Mouse (Mus musculus) stomach, postnatal 0 days (tissue): Measurements from ENCODE around the gene Slc30a7. TPM values are rescaled to one million over a fixed set of nuclear protein-coding genes. Genes with fewer than 3 reads are reported as not detected.

Source experiments
- ATAC-seq: fragments of 200-750 bp; cut with Nextera tagmentation; 2 replicates; pipeline ENCODE4 v1.8.0; 2017; ENCODE audit not compliant: low FRiP score, low TSS enrichment
- DNase-seq: peaks from one replicate; pipeline ENCODE4 v3.0.0-alpha.2; 2016; ENCODE audit warnings: low spot score
- H3K27ac ChIP-seq: fragments of 300-500 bp; sonication (generic); replicated peaks from 2 replicates; pipeline ENCODE4 v1.5.1; 2014; ENCODE audit warnings: mild to moderate bottlenecking, control low read depth
- H3K27me3 ChIP-seq: fragments of 300-500 bp; sonication (generic); 2 replicates; pipeline ENCODE4 v1.6.1; 2014; ENCODE audit warnings: low read length; ENCODE audit not compliant: control insufficient read depth, insufficient read depth
- H3K36me3 ChIP-seq: fragments of 300-500 bp; sonication (generic); 2 replicates; pipeline ENCODE4 v1.6.1; 2014; ENCODE audit warnings: low read length, mixed read lengths; ENCODE audit not compliant: control insufficient read depth, insufficient read depth
- H3K4me1 ChIP-seq: fragments of 300-500 bp; sonication (generic); replicated peaks from 2 replicates; pipeline ENCODE4 v1.6.1; 2014; ENCODE audit warnings: antibody characterized with exemption; ENCODE audit not compliant: control insufficient read depth, insufficient read depth
- H3K4me2 ChIP-seq: fragments of 300-500 bp; sonication (generic); replicated peaks from 2 replicates; pipeline ENCODE4 v1.6.1; 2014; ENCODE audit warnings: low read depth, mild to moderate bottlenecking, control low read depth, moderate library complexity
- H3K4me3 ChIP-seq: fragments of 300-500 bp; sonication (generic); 2 replicates; pipeline ENCODE4 v1.5.1; 2014; ENCODE audit warnings: low read depth, low read length, control low read depth
- H3K9ac ChIP-seq: fragments of 300-500 bp; sonication (generic); 2 replicates; pipeline ENCODE4 v1.6.1; 2014; ENCODE audit warnings: mild to moderate bottlenecking, low read length, control low read depth, mixed read lengths
- H3K9me3 ChIP-seq: fragments of 300-500 bp; sonication (generic); 2 replicates; pipeline ENCODE4 v1.6.1; 2016; ENCODE audit warnings: low read length; ENCODE audit not compliant: control insufficient read depth
- CTCF ChIP-seq: IDR thresholded peaks from 2 replicates; pipeline ENCODE4 v1.5.1; 2016; ENCODE audit warnings: antibody characterized with exemption, low read depth, mild to moderate bottlenecking, moderate library complexity
- EP300 ChIP-seq: optimal IDR thresholded peaks from 2 replicates; pipeline ENCODE3; 2016; ENCODE audit warnings: antibody characterized with exemption
- WGBS: fragments of 180-500 bp; shearing (Covaris S2); extraction: QIAGEN DNeasy Blood & Tissue Kit; methylation state at CpG from one replicate; pipeline ENCODE4 v1.1.7; 2014; 5-methylcytosine and 5-hydroxymethylcytosine counted together
- polyA plus RNA-seq: library from polyadenylated mRNA; unstranded; fragments of >200 nt; fragmentation: Nextera tagmentation; extraction: Ambion mirVana; gene quantifications from 2 replicates; pipeline ENCODE4 v1.2.1, GENCODE M21; 2015

The Slc30a7 gene
- polyA plus RNA-seq, 1 experiment from 2014 or later: 37.7 TPM

DNA sequence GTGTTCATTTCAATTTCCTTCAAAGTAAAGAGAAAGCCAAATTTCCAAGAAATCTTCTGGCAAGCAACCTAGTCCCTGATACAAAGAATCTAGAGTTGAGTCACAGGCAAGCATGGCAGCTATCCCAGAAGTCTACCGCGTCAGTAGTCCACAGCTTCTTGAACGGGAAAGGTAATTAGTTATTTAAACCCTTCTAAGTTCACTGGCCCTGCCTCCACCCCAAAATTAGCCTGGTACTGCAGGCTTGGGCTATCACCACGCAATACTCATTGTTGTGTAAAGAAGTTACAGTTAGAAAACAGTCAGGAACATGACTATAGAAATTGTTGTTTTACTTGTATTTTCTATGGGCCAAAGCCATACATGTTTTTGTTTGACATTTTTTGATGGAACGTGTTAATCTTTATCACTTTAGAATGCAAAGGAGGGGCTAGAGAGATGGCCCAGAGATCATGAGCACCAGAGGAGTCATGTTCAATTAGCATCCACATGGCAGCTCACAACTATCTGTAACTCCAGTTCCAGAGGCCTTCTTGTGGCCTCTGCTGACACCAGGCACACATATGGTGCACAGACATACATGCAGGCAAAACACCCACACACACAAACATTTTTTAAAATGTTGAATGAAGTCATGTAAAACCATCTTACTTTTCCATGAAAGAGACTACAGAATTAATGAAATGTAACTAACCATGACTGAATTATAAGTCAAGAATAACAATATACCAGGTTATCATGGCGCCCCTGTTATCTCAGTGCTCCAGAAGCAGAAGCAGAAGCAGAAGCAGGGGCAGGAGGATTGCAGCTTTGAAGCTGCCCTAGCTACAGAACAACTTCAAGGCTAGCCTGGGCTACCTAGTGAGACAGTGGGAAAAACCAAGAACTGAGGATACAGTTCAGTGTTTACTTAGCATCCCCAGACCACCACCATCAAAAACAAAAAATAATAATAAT, 57.0 kb downstream of the Slc30a7 start:
- Histone ChIP-seq H3K9me3 (no peaks in the 10 kb centered on the region), H3K4me2 (no peak overlapping the region), H3K4me1 (no peaks in the 10 kb centered on the region), H3K27me3 (no peaks in the 10 kb centered on the region), H3K9ac (no peak overlapping the region), H3K27ac (no peak overlapping the region), H3K4me3 (no peak overlapping the region), H3K36me3 (peaks cover 13% of the 10 kb centered on the region)
- WGBS: 78% methylated on average over 6 of the region's 6 CpGs
- TF ChIP-seq CTCF (no peak), EP300 (no peak)
- DNase-seq: no peak
- no peak for ATAC-seq

DNA sequence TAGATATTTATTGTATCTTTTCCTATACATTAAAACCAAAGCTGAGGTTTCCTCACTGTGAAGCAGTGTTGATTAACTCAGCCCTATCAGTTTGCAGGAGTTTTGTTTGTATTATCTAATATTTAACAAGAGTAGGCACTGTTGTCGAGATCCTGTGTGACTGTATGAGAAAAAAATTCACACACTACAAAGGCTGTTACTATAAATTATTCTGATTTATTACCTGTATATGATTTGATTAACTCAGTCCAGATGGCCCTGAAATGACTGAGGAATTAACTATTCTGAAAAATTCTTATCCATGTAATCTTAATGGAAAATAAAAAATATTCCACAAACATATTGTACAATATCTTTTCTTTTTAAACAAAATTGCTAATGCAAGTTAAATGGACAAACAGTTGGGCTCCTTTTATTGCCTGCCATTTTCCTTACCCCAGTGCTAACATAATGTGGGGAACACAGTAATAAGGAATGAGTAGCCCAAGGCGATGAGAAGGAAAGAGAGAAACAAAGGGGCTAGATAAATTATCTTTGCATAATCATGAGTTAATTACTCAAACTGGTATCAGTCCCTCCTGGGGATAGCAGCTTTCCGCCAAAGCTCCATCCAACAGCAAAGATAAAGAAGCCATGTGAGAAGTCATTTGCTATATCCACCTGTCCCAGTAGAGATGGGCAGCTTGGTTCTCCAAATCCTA, 57.8 kb downstream of the Slc30a7 start:
- TF ChIP-seq EP300: no peak
- TF ChIP-seq CTCF: no peak
- H3K9ac ChIP-seq: no peak overlapping the region

DNA sequence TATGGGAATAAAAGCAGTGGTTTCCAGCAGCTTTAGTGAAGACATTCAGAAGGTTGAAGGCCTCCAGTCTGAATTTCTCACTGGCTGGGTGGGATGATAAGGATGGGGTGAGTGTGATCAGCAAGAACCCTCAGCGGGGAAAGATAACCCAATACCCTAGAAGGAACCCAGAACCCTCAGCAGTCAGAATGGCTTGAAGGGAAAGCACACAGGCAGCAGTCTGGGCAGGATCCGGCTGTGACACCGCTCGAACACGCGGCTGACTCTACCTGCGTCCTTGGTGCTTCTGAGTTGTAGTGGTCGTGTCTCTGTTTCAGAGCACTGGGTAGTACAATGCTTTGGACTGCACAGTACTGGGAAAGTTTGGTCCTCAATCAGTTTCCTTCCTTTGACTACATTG, 60.9 kb downstream of the Slc30a7 start:
- ATAC-seq (no peak), DNase-seq (no peak)
- Histone ChIP-seq H3K4me2 (no peak overlapping the region), H3K27ac (no peak overlapping the region), H3K4me3 (no peak overlapping the region), H3K4me1 (no peaks in the 10 kb centered on the region), H3K9ac (no peak overlapping the region), H3K27me3 (no peaks in the 10 kb centered on the region), H3K9me3 (no peaks in the 10 kb centered on the region), H3K36me3 (peaks cover 10% of the 10 kb centered on the region)
- TF ChIP-seq EP300 (no peak), CTCF (no peak)
- 96% methylated on average over 8 of the region's 8 CpGs for WGBS

More for the DNA sequence above, 57.8 kb downstream of the Slc30a7 start:
- no peak overlapping the region for H3K4me3 ChIP-seq
- ATAC-seq (no peak), DNase-seq (no peak)
- WGBS: 63% methylated on average over 3 of the region's 3 CpGs
- H3K9me3 ChIP-seq: no peaks in the 10 kb centered on the region
- no peak overlapping the region for H3K27ac ChIP-seq
- peaks cover 13% of the 10 kb centered on the region for H3K36me3 ChIP-seq
- H3K4me2 ChIP-seq: no peak overlapping the region
- no peaks in the 10 kb centered on the region for H3K27me3 ChIP-seq
- no peaks in the 10 kb centered on the region for H3K4me1 ChIP-seq

DNA sequence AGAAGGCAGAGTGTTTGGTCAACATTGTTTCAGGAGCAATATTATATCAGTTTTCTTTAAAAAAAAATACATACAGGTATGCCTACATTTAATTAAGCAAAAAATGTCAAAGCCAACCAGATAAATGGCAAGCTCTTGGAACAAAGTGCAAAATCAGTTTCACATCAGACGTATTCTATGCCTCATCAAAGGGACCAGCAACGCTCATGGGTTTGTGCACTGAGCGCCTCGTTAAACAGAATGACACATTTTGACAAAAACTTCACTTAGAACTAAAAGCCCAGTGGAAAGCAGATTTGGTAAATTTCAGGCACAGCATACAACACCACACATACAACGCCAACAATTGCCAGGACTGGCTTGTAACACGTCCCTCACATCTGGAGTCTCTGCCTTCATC, 62.8 kb downstream of the Slc30a7 start:
- Histone ChIP-seq H3K4me3 (no peak overlapping the region), H3K36me3 (peaks cover 14% of the 10 kb centered on the region)
- WGBS: 92% methylated on average over 6 of the region's 6 CpGs

DNA sequence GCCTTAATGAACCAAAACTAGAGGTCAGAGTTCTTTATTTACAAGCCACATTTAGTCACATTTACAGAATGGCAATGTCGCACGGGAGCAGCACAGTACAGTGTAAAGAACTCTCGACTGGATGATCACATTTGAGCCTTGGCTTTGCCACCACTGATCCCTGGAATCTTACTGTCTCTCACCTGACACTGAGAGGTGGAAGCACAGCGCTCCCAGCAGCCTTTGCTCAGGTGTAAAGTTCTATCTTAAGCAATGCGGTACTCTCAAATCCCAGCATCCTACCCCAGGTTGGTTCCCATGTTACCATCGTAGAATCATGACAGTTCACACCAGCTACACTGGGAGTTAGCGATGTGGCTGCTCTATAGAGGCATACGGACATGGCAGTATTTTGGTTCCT, 65.7 kb downstream of the Slc30a7 start:
- Histone ChIP-seq H3K36me3 (peaks cover 14% of the 10 kb centered on the region), H3K4me1 (no peaks in the 10 kb centered on the region), H3K27me3 (no peaks in the 10 kb centered on the region), H3K9ac (no peak overlapping the region), H3K4me2 (no peak overlapping the region), H3K27ac (no peak overlapping the region), H3K4me3 (no peak overlapping the region), H3K9me3 (no peaks in the 10 kb centered on the region)
- ATAC-seq (no peak), DNase-seq (no peak)
- no peak for TF ChIP-seq CTCF
- no peak for TF ChIP-seq EP300
- 93% methylated on average over 8 of the region's 8 CpGs for WGBS

More for the DNA sequence above, 62.8 kb downstream of the Slc30a7 start:
- Histone ChIP-seq H3K27ac (no peak overlapping the region), H3K27me3 (no peaks in the 10 kb centered on the region), H3K9me3 (no peaks in the 10 kb centered on the region), H3K4me2 (no peak overlapping the region), H3K9ac (no peak overlapping the region), H3K4me1 (no peaks in the 10 kb centered on the region)
- no peak for ATAC-seq
- TF ChIP-seq EP300 (no peak), CTCF (no peak)
- DNase-seq: no peak

DNA sequence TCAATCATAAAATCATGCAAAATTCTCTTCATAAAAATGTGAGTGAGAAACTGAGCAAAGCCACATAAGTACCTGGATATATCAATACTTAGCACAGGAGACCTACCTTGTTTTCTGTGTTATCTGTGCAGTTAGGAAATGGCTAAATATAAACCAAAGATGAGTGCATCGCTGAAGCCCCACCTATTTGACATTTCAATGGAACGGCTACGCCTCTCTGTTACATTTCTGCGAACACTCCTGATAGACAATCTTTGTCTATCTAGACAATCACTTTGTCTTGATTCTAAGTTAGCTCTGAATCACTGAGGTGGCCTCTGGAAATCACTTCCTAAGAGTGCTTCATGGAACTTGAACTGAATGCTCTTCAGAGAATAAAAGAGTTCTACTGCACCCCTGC, 66.7 kb downstream of the Slc30a7 start:
- no peaks in the 10 kb centered on the region for H3K4me1 ChIP-seq
- 88% methylated on average over 4 of the region's 4 CpGs for WGBS
- TF ChIP-seq CTCF (no peak), EP300 (no peak)
- no peak for DNase-seq
- H3K4me2 ChIP-seq: no peak overlapping the region
- H3K9ac ChIP-seq: no peak overlapping the region
- H3K27ac ChIP-seq: no peak overlapping the region
- peaks cover 10% of the 10 kb centered on the region for H3K36me3 ChIP-seq
- no peak for ATAC-seq
- no peaks in the 10 kb centered on the region for H3K9me3 ChIP-seq
- no peaks in the 10 kb centered on the region for H3K27me3 ChIP-seq
- H3K4me3 ChIP-seq: no peak overlapping the region
